Mouse (Mus musculus): ENCODE measurements around the gene Cabp1. TPM values are rescaled to one million over a fixed set of nuclear protein-coding genes. Genes with fewer than 3 reads are reported as not detected.
"Not testable (repeated sequence)": the region's sequence is repeated elsewhere in the genome, so short reads cannot be mapped to it uniquely, and the experiment has no call there.

Cabp1 gene
- polyA plus RNA-seq, 1 experiment from 2014 or later, result 1.1 TPM

- no peak for ATAC-seq (ENCODE audit: low FRiP score)
- peaks cover 8% of the 10 kb centered on the region for H3K4me1 ChIP-seq (ENCODE audit: control insufficient read depth, insufficient read depth, low read length)
- DNase-seq (ENCODE audit: low spot score, missing footprints), result no peak
- no peak overlapping the region for H3K4me3 ChIP-seq (ENCODE audit: low read depth, low read length)
- H3K9me3 ChIP-seq (ENCODE audit: control insufficient read depth, low read length), result no peaks in the 10 kb centered on the region
- H3K27me3 ChIP-seq (ENCODE audit: control insufficient read depth, insufficient read depth, low read length), result no peaks in the 10 kb centered on the region
- WGBS, result 96% methylated on average over 14 of the region's 14 CpGs
- H3K36me3 ChIP-seq (ENCODE audit: control insufficient read depth, insufficient read depth, low read length), result peaks cover 20% of the 10 kb centered on the region
- no peak overlapping the region for H3K9ac ChIP-seq (ENCODE audit: low read length)
- H3K4me2 ChIP-seq, result no peak overlapping the region
- H3K27ac ChIP-seq (ENCODE audit: low read depth, low read length), result no peak overlapping the region
Measured at GRCm38 (mm10) chr5:115149675-115150459, 44.3 kb downstream of the Cabp1 start.

GRCm38 (mm10) chr5:115148872-115149271, 45.3 kb downstream of the Cabp1 start:
- not testable (repeated sequence) for H3K9me3 ChIP-seq (ENCODE audit: control insufficient read depth, low read length); H3K4me2 ChIP-seq; ATAC-seq (ENCODE audit: low FRiP score); H3K9ac ChIP-seq (ENCODE audit: low read length); H3K4me3 ChIP-seq (ENCODE audit: low read depth, low read length); H3K27ac ChIP-seq (ENCODE audit: low read depth, low read length); DNase-seq (ENCODE audit: low spot score, missing footprints); H3K27me3 ChIP-seq (ENCODE audit: control insufficient read depth, insufficient read depth, low read length); H3K4me1 ChIP-seq (ENCODE audit: control insufficient read depth, insufficient read depth, low read length)
- no CpG with 5 or more reads among the region's 1 CpGs for WGBS
- peaks cover 20% of the 10 kb centered on the region for H3K36me3 ChIP-seq (ENCODE audit: control insufficient read depth, insufficient read depth, low read length)

- Histone ChIP-seq H3K9me3 (ENCODE audit: control insufficient read depth, low read length) (no peaks in the 10 kb centered on the region), H3K27ac (ENCODE audit: low read depth, low read length) (no peak overlapping the region), H3K36me3 (ENCODE audit: control insufficient read depth, insufficient read depth, low read length) (peaks cover 20% of the 10 kb centered on the region), H3K4me1 (ENCODE audit: control insufficient read depth, insufficient read depth, low read length) (peaks cover 3% of the 10 kb centered on the region; the same call in 1 of the 2 replicates), H3K27me3 (ENCODE audit: control insufficient read depth, insufficient read depth, low read length) (no peaks in the 10 kb centered on the region), H3K4me3 (ENCODE audit: low read depth, low read length) (no peak overlapping the region), H3K9ac (ENCODE audit: low read length) (no peak overlapping the region), H3K4me2 (no peak overlapping the region)
- ATAC-seq (ENCODE audit: low FRiP score) (no peak), DNase-seq (ENCODE audit: low spot score, missing footprints) (no peak)
- WGBS, result 93% methylated on average over 8 of the region's 8 CpGs
Measured at GRCm38 (mm10) chr5:115148378-115148777, 45.8 kb downstream of the Cabp1 start.

GRCm38 (mm10) chr5:115147388-115147787, 46.8 kb downstream of the Cabp1 start:
- WGBS, result 86% methylated on average over 3 of the region's 3 CpGs
- ATAC-seq (ENCODE audit: low FRiP score), result no peak
- H3K36me3 ChIP-seq (ENCODE audit: control insufficient read depth, insufficient read depth, low read length), result peaks cover 20% of the 10 kb centered on the region
- no peak overlapping the region for H3K9ac ChIP-seq (ENCODE audit: low read length)
- H3K4me3 ChIP-seq (ENCODE audit: low read depth, low read length), result no peak overlapping the region
- H3K4me2 ChIP-seq, result no peak overlapping the region
- H3K27me3 ChIP-seq (ENCODE audit: control insufficient read depth, insufficient read depth, low read length), result no peaks in the 10 kb centered on the region
- H3K9me3 ChIP-seq (ENCODE audit: control insufficient read depth, low read length), result no peaks in the 10 kb centered on the region
- 0 out of 2 replicates have a peak, but pooled peaks cover 2% of the 10 kb centered on the region for H3K4me1 ChIP-seq (ENCODE audit: control insufficient read depth, insufficient read depth, low read length)
- H3K27ac ChIP-seq (ENCODE audit: low read depth, low read length), result no peak overlapping the region
- no peak for DNase-seq (ENCODE audit: low spot score, missing footprints)

GRCm38 (mm10) chr5:115146747-115147130, 47.4 kb downstream of the Cabp1 start:
- no peak for DNase-seq (ENCODE audit: low spot score, missing footprints)
- Histone ChIP-seq H3K27me3 (ENCODE audit: control insufficient read depth, insufficient read depth, low read length) (no peaks in the 10 kb centered on the region), H3K4me2 (no peak overlapping the region), H3K4me1 (ENCODE audit: control insufficient read depth, insufficient read depth, low read length) (0 out of 2 replicates have a peak, but pooled peaks cover 2% of the 10 kb centered on the region), H3K27ac (ENCODE audit: low read depth, low read length) (no peak overlapping the region), H3K9me3 (ENCODE audit: control insufficient read depth, low read length) (no peaks in the 10 kb centered on the region), H3K36me3 (ENCODE audit: control insufficient read depth, insufficient read depth, low read length) (peaks cover 20% of the 10 kb centered on the region), H3K9ac (ENCODE audit: low read length) (no peak overlapping the region), H3K4me3 (ENCODE audit: low read depth, low read length) (no peak overlapping the region)
- ATAC-seq (ENCODE audit: low FRiP score), result no peak

GRCm38 (mm10) chr5:115145976-115146746, 48.0 kb downstream of the Cabp1 start:
- H3K36me3 ChIP-seq (ENCODE audit: control insufficient read depth, insufficient read depth, low read length), result peaks cover 17% of the 10 kb centered on the region

GRCm38 (mm10) chr5:115145253-115145968, 48.8 kb downstream of the Cabp1 start:
- Histone ChIP-seq H3K4me3 (ENCODE audit: low read depth, low read length) (no peak overlapping the region), H3K36me3 (ENCODE audit: control insufficient read depth, insufficient read depth, low read length) (peaks cover 13% of the 10 kb centered on the region), H3K27ac (ENCODE audit: low read depth, low read length) (no peak overlapping the region), H3K9me3 (ENCODE audit: control insufficient read depth, low read length) (no peaks in the 10 kb centered on the region), H3K4me2 (no peak overlapping the region), H3K9ac (ENCODE audit: low read length) (no peak overlapping the region), H3K4me1 (ENCODE audit: control insufficient read depth, insufficient read depth, low read length) (0 out of 2 replicates have a peak, but pooled peaks cover 2% of the 10 kb centered on the region), H3K27me3 (ENCODE audit: control insufficient read depth, insufficient read depth, low read length) (no peaks in the 10 kb centered on the region)
- no peak for DNase-seq (ENCODE audit: low spot score, missing footprints)
- WGBS, result 81% methylated on average over 11 of the region's 11 CpGs
- no peak for ATAC-seq (ENCODE audit: low FRiP score)

More at GRCm38 (mm10) chr5:115145976-115146746, 48.0 kb downstream of the Cabp1 start:
- DNase-seq (ENCODE audit: low spot score, missing footprints) (no peak), ATAC-seq (ENCODE audit: low FRiP score) (no peak)
- Histone ChIP-seq H3K9ac (ENCODE audit: low read length) (no peak overlapping the region), H3K4me2 (no peak overlapping the region), H3K27ac (ENCODE audit: low read depth, low read length) (no peak overlapping the region), H3K4me1 (ENCODE audit: control insufficient read depth, insufficient read depth, low read length) (0 out of 2 replicates have a peak, but pooled peaks cover 2% of the 10 kb centered on the region), H3K27me3 (ENCODE audit: control insufficient read depth, insufficient read depth, low read length) (no peaks in the 10 kb centered on the region), H3K9me3 (ENCODE audit: control insufficient read depth, low read length) (no peaks in the 10 kb centered on the region), H3K4me3 (ENCODE audit: low read depth, low read length) (no peak overlapping the region)
- 90% methylated on average over 6 of the region's 6 CpGs for WGBS

GRCm38 (mm10) chr5:115144471-115144870, 49.7 kb downstream of the Cabp1 start:
- Histone ChIP-seq H3K36me3 (ENCODE audit: control insufficient read depth, insufficient read depth, low read length) (peaks cover 4% of the 10 kb centered on the region), H3K9ac (ENCODE audit: low read length) (no peak overlapping the region)

More at GRCm38 (mm10) chr5:115144471-115144870, 49.7 kb downstream of the Cabp1 start:
- no peaks in the 10 kb centered on the region for H3K9me3 ChIP-seq (ENCODE audit: control insufficient read depth, low read length)
- H3K4me2 ChIP-seq, result no peak overlapping the region
- no peak overlapping the region for H3K27ac ChIP-seq (ENCODE audit: low read depth, low read length)
- no peaks in the 10 kb centered on the region for H3K27me3 ChIP-seq (ENCODE audit: control insufficient read depth, insufficient read depth, low read length)
- H3K4me3 ChIP-seq (ENCODE audit: low read depth, low read length), result no peak overlapping the region
- 69% methylated on average over 6 of the region's 6 CpGs for WGBS
- H3K4me1 ChIP-seq (ENCODE audit: control insufficient read depth, insufficient read depth, low read length), result 0 out of 2 replicates have a peak, but pooled peaks cover 2% of the 10 kb centered on the region
- DNase-seq (ENCODE audit: low spot score, missing footprints) (no peak), ATAC-seq (ENCODE audit: low FRiP score) (no peak)

Measured in midbrain, embryonic 11.5 days (tissue).